Mouse (Mus musculus): ENCODE measurements around the gene Zwilch.
"Not testable (repeated sequence)": the region's sequence is repeated elsewhere in the genome, so short reads cannot be mapped to it uniquely, and the experiment has no call there.

The Zwilch gene

DNA sequence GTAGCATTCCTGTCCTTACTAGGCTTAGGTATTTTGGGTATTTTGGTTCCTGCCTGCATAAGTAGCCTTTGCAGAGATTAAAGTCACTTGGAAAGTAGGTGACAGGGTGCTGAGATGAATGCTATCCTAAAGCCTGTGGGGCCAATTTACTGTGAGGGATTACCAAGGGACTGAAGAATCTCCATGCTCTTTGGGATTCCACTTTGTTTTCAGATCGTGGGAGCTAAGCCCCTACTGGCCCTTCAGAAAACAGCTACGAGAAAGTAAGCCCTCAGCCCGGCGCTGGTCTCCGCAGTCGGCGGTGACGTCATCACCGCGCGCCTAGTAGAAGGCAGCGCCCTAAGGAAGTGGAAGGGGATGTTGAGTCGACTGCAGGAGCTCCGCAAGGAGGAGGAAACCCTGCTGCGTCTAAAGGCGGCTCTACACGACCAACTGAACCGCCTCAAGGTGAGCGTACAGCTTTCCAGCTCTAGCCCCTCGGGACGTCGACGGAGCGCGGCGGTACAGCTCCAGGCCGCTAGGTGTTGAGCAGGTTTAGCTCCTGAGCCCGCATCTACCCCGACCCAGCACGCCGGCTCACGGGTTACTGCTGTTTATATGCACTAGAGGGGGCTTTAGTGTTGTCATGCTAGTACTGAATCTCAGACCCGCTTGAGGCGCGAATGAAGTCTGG lies 6.2 kb upstream of the Zwilch start, which contains the start of gene Snapc5:
Gene Snapc5, plus strand, starts transcription at position 301 of the 673 bp plus-strand sequence.
- peak; percentile 88 for DNase-seq (ENCODE audit: low spot score)

DNA sequence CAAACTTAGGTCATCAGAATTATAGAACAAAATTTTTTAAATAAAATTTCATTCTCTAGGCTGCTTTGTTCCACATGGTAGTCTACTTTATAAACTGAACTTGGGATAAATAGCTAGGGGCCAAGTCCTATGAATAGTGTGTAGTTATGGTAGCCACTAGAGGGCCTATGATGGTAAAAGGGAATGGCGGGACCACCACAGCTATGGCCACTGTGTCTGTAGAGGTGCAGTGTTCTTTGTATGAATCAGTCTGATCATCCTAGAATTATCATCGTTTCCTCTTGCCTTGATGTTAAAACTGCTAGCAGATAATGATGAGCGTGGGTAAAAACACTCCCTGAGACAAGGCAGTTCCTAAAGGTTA lies 5.7 kb upstream of the Zwilch start:
- no peak for DNase-seq (ENCODE audit: low spot score)

DNA sequence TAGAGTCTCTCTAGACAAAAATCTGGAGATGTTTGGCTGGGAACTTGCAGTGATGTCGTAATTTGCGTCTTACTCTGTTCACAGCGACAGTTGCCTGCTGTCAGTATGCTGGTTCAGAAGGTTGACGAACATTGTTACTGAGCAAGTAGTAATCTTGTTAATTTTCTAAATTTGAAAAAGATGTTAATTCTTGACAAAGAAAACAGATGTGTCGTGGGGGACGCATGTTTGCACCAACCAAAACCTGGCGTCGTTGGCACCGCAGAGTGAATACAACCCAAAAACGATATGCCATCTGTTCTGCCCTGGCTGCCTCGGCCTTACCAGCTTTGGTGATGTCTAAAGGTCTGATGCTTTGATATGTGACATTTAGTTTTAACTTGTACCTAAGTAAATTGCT lies 2.5 kb upstream of the Zwilch start:
- DNase-seq (ENCODE audit: low spot score), result no peak

DNA sequence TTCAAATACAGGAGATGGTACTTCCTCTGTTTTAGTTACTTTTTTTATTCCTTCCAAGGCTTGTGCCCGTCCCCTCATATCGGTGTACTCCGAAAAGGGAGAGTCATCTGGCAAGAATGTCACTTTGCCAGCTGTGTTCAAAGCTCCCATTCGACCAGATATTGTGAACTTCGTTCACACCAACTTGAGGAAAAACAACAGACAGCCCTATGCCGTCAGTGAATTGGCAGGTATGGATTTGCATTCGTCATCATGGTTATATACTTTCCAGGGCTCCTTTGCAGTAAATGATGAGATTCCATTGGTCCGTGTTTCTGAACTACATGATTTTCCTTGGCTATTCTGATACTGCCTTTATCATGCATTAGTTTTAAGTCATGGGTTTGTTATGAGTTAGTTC lies 1.9 kb upstream of the Zwilch start:
- no peak for DNase-seq (ENCODE audit: low spot score)

DNA sequence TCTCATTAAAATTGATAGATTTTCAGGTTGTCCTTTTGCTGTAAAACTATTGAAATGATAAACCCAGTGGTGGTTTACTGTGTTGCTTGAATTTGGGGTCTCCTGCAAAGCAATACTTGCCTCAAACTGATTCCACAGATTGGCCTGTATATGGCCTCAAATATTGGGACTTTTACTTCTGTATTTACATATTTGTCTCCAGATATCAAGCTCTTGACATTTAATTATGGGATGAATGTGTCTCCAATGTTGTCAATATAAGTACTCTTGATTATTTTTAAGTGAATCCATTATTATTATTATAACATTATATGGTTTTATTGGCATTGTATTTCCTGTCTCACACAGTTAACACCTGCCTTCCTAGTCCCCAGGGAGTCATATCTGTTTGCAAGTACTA lies 1.4 kb upstream of the Zwilch start:
- no peak for DNase-seq (ENCODE audit: low spot score)

DNA sequence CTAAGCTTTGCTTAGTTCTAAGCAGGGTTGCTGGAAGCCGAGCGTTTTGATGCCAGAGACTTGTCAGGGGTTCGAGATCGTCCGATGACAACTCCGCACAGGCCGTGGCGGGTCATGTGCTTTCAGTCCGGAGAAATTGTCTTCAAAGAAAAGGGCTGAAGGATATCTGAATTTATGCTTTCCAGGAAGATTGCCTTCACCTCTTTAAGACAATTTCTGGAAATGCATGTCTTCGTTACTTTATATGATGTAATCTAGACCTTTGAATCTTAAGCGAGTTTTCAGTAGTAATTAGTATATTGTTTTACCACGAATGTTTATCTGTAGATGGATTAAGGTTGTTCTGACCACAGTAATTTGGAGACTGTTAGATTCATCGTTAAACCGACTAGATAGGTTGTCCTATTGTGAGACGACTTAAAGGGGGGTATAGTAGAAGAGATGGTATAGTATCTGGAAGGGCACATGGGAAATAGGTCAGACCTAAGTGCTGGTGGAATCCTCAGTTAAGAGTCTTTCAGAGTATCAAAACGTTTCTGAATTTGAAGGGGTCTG lies 839 bp upstream of the Zwilch start:
- DNase-seq (ENCODE audit: low spot score), result no peak

DNA sequence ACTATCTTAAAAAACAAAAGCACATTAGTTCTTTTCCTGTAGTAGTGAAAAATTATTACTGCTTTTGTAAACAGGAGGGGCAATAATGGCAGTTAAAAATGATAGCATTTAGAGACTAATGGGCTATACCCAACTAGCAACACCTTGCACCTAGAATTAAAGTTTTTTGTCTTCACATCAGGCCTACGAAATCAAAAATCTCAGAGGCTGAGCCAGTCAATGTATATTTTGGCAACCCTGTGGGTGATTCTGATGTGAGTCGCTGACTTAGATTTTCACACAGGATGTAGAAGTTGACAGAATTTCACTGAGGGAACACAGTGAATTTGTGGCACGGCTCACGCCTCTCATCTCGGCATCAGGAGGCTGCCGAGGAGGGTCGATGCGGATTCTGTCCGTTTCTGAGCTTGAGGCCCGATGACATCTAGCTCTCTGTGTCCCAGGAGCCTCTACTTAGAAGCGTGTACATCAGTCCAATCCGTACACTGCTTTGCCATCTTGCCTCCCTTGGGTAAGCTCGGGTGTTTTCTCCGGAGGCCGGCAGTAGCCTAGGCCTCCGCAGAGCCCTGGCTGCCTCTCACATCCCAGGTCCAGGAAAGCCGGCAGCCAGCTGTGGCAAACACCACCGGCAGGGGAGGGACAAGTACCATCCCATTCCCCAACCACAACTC lies 624 bp downstream of the Zwilch start:
- DNase-seq (ENCODE audit: low spot score), result no peak

DNA sequence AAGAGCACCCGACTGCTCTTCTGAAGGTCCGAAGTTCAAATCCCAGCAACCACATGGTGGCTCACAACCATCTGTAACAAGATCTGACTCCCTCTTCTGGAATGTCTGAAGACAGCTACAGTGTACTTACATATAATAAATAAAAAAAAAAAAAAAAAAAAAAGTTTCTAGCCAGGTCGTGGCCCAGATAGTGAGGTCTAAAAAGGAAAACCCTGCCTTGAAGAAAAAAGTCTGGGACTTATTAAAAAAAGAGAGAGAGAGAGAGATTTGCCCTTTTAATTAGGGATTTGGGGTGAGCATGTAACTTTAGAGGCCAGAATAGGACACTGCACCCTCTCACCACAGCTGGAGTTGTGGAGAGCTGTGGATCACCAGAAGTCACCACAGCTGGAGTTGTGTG lies 2.9 kb downstream of the Zwilch start:
- DNase-seq (ENCODE audit: low spot score), result not testable (repeated sequence)

DNA sequence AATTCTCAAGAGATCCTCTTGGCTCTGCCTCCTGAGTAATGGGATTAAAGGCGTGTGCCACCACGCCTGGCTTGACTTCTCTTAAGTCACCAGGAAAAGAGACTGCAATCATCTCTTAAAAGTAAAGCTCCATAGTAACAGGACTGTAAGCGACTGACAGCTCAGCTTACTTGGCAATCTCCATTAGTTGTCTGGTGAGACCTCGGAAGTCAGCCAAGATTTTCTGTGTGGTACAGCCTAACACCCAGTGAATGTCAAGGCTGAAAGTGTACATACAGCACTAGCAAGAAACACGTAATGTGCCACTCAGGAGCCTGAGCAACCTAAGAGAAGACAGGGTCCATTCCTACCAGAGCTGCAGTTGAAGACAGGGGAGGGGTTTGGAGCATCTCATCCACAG lies 12.4 kb downstream of the Zwilch start:
- DNase-seq (ENCODE audit: low spot score), result no peak

DNA sequence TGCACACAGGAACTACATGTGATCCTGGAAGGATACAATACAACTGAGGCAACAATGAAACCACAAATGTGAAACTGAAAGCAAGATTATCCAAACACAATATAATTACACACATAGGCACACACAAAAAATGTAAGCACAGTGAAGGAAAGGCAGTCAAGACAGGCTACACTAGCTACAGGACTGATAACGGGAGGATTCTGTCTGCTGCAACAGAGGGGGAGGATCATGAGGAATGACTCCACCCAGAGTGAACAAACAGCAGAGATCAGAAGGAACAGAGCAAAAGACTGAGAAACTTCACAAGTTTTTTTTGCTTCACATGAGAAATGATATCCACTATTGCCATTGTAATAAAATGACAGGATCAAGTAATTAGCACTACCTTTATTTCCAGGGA lies 16.3 kb downstream of the Zwilch start:
- no peak for DNase-seq (ENCODE audit: low spot score)

DNA sequence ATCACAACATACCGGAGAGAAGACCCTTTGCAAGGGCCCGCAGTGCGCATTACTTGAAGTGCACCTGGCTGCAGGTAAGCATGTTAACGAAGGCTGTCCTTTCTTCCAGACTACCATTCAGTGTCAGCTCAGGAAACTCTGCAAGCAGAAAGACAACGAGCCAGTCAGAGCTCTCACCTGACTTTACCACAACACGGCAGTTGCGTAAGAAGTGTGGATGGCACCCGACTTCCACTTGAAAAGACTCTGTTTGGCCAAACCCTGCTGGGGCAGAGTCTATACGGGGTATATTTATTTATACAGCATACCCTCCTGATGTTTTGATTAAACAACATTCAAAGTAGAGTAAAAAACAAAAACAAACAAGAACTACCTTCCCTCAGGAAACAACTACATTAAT lies 33.0 kb downstream of the Zwilch start:
- no peak for DNase-seq (ENCODE audit: low spot score)

DNA sequence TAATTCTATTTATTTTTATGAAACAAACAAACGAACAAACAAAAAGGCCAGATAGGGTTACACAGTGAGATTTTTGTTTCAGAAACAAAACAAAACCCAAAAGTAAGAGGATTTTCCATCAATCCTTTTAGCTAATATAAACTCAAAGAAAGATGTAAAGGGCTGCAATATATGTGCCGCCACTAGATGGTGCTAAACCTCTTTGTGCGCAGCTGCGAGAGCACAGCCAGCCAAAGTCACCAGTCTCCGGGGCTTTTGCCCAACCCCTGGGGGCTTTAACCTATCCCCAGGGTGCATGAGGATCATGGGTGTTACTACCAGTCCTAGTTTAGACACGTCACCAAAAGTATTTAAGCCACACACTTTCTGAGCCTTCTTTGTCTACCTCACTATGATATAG lies 34.0 kb downstream of the Zwilch start:
- peak; percentile 22 for DNase-seq (ENCODE audit: low spot score)

DNA sequence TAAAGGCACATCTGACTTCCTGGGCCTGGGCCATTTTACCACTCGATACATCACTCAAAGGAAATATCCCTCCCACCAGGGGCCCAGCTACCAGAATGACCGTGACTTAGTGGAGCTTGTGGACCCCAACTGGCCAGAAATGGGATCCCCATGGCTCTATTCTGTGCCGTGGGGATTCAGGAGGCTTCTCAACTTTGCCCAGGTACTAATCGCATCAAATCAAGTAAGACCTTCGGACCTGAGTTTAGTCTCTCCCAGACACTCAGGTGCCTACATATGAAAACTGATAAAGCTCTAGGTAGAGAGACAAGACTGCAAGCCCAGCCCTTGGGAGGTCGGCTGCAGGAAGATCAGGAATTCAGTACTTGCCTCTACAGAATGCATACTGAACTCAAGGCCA lies 41.3 kb downstream of the Zwilch start:
- no peak for DNase-seq (ENCODE audit: low spot score)

DNA sequence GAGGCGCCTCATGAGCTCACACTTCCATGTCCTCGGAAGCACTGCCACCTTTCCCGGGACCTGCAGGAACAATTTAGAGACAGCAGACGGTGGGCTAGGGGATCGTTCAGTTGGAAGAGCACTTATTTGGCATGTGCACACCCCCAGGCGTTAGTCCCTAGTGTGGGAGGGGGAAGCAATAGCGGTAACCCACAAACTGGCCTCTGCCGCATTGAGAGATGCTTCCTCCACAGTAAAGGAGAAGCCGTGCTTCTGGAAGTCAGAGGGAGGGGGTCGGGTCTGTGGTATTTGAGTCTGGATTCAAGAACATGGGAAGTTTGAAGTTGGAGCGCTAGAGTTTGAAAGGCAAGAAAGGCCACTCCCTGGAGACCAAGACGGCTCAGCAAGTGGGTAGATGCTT lies 46.8 kb downstream of the Zwilch start:
- DNase-seq (ENCODE audit: low spot score), result no peak

DNA sequence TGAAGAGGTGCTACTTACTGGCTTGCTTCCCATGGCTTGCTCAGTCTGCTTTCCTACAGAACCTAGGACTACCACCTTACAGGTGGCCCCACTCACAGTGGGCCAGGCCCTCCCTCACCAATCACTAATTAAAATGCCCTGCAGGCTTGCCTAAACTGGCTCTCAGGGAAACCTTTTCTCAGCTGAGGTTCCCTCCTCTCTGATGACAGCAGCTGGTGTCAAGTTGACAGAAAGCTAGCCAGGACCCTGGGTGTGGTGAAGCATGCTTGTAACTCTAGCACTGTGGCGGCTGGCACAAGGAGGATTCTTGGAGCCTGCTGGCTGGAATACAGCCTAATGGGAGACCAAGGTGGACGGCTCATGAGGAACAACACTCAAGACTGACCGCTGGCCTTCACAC lies 47.6 kb downstream of the Zwilch start:
- DNase-seq (ENCODE audit: low spot score), result no peak

DNA sequence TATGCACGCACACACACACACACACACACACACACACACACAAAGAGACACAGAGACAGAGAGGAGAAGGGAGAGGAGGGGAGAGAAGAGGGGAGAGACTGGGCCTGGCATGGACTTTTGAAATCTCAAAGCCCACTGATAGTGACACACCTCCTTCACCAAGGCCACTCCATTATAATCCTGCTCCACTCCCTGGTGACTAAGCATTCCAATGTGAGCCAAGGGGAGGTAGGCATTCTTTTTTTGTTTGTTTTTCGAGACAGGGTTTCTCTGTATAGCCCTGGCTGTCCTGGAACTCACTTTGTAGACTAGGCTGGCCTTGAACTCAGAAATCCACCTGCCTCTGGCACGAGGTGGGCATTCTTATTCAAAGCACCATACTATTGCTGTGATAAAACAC lies 48.1 kb downstream of the Zwilch start:
- not testable (repeated sequence) for DNase-seq (ENCODE audit: low spot score)

DNA sequence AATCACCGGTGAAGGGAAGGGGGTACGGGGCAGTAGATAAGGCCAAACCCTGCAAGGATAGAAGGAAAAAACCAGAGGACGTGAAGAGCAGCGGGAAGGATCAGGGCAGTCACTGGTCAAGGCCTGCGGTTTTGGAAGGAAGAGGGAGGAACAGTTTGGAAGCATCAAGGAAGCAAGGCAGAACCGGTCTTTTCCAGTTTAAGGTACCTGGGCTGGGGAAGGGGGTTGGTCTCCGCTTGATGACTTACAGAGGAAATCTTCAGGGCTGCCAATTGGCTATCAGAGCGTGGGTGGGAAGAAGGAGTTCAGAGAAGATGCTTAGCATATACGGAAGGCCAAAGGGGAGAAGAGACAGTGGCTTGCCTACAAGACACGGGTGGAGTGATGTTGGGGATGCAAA lies 50.3 kb downstream of the Zwilch start:
- DNase-seq (ENCODE audit: low spot score), result no peak

DNA sequence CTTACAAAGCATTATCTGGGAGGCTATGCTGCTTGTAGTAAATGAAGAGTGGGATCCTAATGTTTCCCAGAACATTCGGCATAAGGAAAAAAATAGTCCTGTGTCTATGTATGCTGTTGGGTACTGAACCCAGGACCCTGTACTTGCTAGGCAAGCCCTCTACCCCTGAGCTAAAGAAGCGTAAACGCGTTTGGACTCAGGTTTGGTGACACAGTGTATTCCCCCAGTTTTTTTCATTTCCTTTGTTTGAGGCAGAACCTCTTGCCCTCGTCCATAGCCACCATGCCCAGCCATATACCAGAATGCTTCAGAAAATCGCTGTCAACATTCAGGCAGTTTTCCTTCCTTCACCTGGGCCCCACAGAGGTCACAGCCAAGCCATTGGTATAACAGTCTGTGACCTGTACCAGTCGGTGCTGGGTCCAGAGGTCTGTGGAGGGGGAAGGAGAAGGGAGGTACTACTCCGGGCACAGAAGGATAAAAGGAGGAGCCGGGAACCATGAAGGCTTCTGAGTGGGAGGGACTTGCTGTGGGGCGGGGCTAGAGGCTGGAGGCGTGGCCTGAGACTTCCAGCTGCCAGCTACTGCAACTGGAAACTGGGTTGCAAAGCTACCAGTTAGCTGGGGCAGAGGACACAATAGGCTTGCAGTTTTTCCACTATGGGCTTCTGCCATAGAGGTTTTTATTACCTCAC lies 52.2 kb downstream of the Zwilch start:
- DNase-seq (ENCODE audit: low spot score), result peak; percentile 23

DNA sequence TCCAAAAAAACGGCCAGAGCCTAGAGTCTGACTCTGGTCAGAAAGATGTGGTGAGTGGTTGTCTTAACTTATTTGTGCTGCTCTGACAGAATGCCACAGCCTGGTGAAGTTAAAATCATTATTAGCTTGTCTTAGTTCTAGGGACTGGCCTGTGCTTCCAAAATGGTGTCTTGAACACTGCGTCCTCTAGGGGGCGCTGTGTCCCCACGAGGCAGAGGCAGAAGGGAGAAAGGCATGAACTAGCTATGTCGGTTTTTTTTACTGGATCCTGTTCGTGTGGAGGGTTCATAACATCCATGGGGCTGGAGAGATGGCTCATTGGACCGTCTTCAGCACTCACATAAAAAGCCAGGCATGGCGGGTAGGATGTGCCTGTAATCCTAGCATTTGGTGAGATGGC lies 53.0 kb downstream of the Zwilch start:
- DNase-seq (ENCODE audit: low spot score), result peak; percentile 56

DNA sequence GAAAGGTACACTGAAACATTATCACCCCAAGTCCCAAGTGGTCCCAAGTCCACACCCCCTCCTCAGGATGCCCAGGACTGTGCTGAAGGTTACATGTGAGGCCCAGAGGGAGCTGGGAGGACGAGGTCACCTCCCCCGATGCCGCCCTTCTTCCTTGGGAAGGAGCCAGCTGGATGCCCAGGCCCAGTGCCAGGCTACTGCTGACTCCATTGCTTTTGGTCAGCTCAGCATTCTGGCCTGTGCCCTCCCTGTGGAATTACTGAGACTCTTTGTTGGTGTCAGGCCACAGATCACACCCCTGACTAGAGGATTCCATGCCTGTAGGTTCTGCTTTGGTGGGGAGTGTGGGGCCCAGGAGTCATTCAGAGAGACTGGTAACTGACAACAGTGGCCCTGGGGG lies 56.0 kb downstream of the Zwilch start, which contains the start of gene Lctl:
Gene Lctl, plus strand, starts transcription at position 272 of the 400 bp plus-strand sequence.
- DNase-seq (ENCODE audit: low spot score), result peak; percentile 68

DNA sequence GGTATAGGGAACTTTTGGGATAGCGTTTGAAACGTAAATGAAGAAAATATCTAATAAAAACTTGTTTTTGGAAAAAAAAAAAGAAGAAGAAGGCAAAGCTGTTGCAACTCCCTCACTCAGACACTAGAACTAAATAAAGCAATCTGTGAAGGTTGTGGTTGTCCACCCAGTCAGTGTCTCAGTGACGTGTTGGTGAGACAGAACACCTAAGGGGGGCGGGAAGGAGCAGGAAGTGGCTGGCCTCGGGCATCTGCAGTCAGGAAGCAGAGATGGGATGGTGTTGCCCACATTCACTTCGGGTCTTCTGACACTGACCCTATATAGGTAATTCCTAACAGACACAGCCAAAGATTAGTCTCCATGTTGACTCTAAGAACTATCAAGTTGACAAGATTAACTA lies 57.1 kb downstream of the Zwilch start:
- no peak for DNase-seq (ENCODE audit: low spot score)

DNA sequence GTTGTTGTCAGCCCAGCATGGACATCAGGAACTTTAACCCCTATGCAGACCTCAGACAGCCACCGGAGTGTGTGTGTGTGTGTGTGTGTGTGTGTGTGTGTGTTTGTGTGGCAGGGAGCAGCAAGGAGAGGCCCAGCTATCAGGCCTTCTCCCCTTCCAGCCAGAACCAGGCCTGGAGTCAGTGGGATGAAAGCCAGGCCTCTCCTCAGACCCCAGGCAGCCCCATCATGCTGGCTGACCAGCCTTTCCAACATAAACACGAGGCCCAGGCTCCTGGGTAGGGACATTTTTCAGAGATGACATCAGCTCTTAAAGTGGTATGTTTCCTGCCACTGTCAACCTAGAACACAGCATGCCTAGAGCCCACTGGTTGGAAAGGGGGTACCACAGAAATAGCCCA lies 58.3 kb downstream of the Zwilch start:
- DNase-seq (ENCODE audit: low spot score), result no peak

DNA sequence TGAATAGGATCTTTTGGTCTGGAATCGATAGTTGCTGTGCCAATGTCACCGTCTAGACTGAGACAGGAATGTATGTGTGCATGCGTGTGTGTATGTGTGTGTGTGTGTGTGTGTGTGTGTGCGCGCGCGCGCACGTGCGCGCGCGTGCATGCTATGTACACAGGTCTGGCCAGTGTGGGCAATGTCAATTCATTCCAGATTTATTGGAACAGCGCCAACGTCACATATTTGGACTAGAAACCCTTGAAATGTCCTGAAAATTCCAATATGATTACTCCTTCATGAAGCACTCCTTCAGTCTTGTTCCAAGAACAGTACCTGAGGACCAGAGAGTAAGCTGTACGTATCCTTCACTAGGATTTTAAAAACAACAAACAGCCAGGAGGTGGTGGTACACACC lies 62.4 kb downstream of the Zwilch start:
- DNase-seq (ENCODE audit: low spot score), result no peak

All from ovary, postnatal 36 days (tissue).